Mouse (Mus musculus) layer of hippocampus, postnatal 25 days (tissue): ENCODE data around the gene Cldn7. TPM values are rescaled to one million over a fixed set of nuclear protein-coding genes. Genes with fewer than 3 reads are reported as not detected.

ENCODE experiments used
- DNase-seq, 2 experiments: peaks; one replicate each; pipeline ENCODE4 v3.0.0; 2022; ENCODE audit warnings: mixed read lengths in 2 of 2, low spot score in 1 of 2; ENCODE audit errors: extremely low spot score in 1 of 2
- total RNA-seq, 2 experiments: library from RNA; stranded (reverse); gene quantifications; 2 replicates each; pipeline ENCODE4 v1.2.3; 2021

Gene Cldn7
- total RNA-seq, 2 experiments from 2014 or later, result not detected

- DNase-seq, result no peak
Measured at GRCm38 (mm10) chr11:69932254-69932653, 32.3 kb upstream of the Cldn7 start.

DNA sequence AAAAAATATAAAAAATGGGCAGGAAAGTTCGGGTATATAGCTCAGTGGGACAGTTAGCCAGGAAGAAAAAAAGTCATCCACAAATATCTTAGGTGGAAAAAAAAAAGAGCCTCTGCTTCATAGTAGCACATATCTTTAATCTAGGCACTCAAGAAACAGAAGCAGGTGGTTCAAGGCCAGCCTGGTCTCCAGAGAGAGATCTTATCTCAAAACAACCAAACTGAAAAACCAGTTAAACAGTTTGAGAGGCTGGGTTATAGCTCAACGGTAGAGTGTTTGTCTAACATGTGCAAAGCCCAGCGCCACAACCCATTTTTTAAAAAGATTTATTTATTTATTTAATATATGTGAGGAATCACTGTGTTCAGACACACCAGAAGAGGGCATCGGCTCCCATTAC is 31.5 kb upstream of the Cldn7 start:
- DNase-seq, result no peak

DNA sequence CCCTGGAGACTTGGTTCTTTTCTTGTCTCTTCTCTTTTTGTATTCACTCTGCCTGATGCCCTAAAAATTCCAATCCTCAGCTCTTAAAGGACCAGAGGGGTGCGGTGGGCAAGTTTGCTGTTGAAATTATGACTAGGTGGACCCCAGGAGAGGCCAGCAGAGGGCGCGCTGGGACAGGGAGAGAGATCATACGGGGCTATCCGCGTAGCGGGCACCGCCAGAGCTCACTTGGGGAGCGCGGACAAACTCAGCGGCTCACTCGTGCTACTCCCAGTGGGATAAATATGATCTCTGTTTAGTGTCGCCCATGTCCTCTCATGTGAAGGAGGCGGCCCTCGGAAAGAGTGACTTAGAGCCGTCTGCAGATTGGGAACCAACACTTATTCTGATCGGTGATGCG is 30.4 kb upstream of the Cldn7 start:
- peak; percentile 96 to 100 for DNase-seq

DNA sequence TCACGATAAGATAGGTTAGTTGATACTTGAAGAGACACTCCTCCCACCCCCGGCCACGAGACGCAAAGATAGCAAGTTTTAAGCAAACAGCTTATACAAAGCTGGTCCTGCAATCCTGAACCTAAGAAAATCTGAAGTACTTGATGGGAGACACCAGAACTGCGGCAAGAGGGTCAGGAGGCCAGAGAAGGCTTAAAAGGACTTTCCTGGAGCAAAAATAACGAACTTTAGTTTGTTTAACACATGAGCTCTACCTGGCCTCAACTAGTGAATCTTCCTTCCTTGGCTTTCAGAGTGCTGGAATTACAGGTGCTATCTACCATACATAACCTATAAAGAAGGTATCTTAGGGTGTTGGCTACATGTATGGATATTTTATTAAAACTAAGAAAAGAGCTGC is 29.9 kb upstream of the Cldn7 start:
- no peak for DNase-seq

GRCm38 (mm10) chr11:69935137-69935879 is 29.3 kb upstream of the Cldn7 start, which contains the start of gene Ybx2:
TSS of gene Ybx2 (plus strand) at chr11:69935796.
- peak; percentile 66 to 76 for DNase-seq

GRCm38 (mm10) chr11:69936156-69936555 is 28.4 kb upstream of the Cldn7 start:
- DNase-seq, result no peak

DNA sequence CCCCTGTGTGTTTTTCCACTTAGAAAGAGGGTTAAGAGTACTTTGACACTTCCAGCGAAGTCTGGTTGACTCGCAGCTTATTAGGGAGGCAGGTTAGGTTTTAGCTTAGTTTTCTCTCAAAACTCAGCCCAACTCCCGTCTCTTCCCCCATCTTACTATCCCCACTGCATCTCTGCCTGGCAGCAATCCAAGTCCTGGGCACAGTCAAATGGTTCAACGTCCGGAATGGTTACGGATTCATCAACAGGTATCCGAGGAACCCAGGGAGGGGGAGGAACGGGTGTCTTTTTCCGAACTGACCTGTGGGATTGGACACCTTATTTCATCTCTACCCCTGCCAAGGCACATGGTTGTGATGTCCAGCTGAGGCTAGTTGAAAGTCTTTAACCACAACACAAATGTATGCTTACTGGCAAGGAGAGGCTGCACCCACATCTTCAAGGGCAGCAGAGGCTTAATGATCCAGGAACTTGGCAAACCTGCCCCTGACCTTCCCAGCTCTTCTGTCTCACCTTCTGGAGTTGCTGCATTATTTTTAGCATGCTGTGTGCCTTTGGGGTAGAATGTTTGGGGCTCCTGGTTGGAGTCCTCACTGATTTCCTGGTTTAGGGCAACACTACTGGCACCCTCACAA is 27.7 kb upstream of the Cldn7 start:
- no peak for DNase-seq

GRCm38 (mm10) chr11:69937385-69937784 is 27.2 kb upstream of the Cldn7 start:
- DNase-seq, result no peak

GRCm38 (mm10) chr11:69937834-69938233 is 26.7 kb upstream of the Cldn7 start:
- DNase-seq, result no peak

DNA sequence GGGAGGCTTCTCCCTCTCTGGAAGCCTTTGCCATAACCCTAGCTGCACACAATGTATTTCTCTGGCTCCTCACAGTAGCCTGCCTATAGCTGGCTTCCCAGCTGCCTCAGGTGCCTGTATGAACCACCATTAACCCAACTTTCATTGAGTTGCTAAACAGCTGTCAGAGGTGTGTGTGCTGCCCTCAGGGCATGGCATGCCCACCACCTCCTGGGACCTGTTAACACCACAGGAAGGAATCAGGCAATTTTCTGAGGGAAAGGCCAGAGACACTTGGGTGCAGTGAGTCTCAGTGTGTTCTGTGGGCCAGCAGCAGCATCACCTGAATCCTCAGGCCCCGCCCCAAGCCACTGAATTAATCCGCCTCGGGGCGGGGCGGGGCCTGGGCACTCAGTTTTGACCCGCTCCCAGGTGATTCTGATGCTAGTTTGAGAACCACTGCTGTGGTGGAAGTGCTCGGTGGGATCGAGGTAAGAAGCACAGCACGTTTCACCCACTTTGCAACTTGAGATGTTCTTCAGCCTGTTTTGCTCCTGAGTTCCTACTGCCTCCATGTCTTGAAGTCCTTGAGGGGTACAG is 26.1 kb upstream of the Cldn7 start:
- DNase-seq, result no peak

DNA sequence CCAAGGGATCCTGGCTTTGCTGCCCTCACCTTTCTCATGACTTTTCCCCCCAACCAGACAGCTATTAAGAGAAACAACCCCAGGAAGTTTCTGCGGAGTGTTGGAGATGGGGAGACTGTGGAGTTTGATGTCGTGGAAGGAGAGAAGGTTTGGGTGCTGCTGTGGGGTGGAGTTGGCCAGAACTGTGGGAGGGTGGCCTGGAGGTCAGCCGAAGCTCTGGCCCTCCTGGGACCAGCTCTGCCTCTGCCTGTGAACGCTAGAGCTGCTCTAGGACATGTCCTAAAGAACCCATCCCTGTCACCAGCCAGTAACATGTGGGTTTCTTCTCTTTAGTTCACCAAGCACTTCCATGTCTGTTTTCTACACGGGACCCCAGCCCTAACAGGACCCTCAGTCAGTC is 25.4 kb upstream of the Cldn7 start:
- no peak for DNase-seq

DNA sequence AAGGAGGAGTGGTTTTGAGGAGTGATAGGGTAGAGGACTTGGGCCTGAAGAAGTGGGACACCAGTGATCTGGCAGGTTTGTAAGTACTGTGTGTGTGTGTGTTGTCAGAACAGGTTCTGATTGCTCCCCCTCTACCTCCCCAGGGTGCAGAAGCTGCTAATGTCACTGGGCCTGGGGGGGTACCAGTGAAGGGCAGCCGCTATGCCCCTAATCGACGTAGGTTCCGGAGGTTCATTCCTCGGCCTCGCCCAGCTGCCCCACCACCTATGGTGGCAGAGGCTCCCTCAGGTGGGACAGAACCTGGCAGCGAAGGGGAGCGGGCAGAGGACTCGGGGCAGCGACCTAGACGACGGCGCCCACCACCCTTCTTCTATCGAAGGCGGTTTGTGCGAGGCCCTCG is 24.8 kb upstream of the Cldn7 start:
- no peak for DNase-seq

- DNase-seq, result no peak
Measured at GRCm38 (mm10) chr11:69940962-69941361, 23.6 kb upstream of the Cldn7 start.

GRCm38 (mm10) chr11:69945216-69945615 is 19.4 kb upstream of the Cldn7 start:
- no peak for DNase-seq

DNA sequence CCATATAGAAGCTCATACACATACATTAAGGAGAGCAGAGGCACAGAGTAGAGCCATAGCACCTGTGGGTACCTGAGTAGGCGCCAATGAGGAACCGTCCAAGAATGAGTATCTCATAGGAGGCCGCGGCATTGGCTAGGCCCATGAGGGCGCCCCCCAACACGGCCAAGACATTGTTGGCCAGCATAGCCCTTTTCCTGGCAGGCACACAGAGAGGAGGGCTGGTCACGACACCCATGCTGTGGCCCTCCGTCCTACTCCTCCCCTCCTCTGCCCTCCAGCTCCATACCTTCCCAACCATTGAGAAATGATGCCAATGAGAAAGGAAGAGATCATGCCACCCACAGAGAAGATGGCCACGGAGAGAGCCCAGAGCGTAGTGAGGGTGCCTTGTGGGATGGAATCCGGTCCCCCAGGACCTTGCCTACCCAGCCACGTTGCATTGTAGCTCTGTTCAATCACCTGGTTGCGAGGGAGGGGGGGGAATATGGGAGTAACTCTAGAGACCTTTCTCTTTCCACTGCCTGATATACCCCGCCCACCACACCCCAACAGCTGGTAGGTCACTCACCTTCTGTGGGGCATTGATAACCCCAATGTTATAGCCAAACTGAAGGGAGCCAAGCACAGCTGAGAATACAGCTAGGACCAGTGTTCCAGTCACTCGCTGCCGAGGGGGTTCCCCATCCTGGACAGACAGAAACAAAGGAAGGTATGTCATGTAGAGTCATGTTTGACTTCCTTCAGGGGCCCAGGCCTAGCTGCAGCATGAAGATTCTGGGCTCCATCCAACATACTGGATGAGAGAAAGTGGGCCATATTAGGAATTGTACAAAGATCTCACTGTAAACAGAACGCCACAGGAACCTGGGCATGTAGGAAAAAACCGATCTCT is 18.3 kb upstream of the Cldn7 start:
- DNase-seq, result no peak

DNA sequence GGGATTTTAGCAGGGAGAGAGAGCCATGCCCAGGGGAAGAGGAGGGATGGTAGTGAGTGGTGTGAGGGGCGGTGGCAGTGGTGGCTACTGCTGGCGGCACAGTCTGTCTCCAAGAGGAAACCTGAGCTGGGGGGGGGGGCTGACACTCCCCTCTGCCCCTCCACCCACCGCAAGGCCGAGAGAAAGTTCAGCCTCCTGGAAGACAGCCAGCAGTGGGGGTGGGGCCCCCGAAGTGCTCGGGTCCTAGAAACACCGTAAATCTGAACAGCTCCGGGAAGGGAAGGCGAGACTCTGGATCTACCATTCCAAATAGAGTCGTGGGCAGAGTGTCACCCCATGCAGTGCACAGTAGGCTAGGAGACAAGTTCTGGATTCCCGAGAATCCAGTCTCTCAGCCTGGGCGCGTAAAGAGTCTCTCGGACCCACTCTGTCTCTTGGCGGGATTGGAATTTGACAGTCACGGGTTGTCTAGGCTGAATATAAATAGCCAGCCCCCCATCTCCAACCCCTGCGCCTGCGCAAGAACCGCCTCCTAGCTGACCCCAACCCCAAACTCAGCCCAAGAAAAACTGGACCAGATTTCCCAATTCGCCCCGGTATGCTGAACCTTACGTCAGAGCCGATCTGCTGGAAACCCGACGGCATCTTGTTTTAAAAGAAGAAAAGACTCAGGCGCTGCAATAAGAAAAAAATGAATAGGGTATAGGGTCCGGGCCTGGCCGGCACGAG is 17.1 kb upstream of the Cldn7 start:
- no peak for DNase-seq

GRCm38 (mm10) chr11:69948066-69948762 is 16.4 kb upstream of the Cldn7 start, which contains the start of gene Slc2a4:
TSS of gene Slc2a4 (minus strand) at chr11:69948188.
- peak in 1 of 2 experiments; percentile 51 for DNase-seq

- peak; percentile 49 to 81 for DNase-seq
Measured at GRCm38 (mm10) chr11:69948763-69949150, 15.8 kb upstream of the Cldn7 start.

DNA sequence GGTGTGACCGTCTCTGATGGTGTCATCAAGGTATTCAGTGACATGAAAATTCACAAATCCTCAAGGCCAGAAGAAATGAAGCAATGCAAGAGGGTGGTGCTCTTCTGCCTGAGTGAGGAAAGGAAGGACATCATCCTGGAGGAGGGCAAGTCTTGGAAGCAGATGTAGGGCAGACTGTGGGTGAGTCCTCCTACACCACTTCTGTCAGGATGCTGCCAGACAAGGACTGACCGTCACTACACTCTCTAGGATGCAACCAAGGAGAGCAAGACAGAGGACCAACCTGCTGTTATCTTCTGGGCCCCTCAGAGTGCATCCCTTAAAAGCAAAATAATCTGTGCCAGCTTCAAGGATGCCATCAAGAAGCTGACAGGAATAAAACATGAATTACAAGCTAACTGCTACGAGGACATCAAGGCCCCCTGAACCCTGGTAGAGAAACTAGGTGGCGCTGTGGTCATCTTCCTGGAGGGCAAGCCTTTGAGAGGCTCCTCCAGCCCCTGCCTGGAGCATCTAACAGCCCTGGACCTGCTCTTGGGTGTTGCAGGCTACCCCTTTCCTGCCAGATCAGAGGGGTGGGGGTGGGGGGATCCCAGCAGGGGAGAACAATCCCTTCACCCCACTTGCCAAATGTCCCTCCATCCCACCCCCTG is 13.6 kb upstream of the Cldn7 start:
- no peak for DNase-seq
